Mouse (Mus musculus) embryo, embryonic 9.5 days (tissue): ENCODE results near the gene Tcl1b5.

ENCODE experiments used
- DNase-seq: peaks from one replicate; pipeline ENCODE4 v3.0.0-alpha.2; 2017; ENCODE audit errors: extremely low spot score

The Tcl1b5 gene

DNA sequence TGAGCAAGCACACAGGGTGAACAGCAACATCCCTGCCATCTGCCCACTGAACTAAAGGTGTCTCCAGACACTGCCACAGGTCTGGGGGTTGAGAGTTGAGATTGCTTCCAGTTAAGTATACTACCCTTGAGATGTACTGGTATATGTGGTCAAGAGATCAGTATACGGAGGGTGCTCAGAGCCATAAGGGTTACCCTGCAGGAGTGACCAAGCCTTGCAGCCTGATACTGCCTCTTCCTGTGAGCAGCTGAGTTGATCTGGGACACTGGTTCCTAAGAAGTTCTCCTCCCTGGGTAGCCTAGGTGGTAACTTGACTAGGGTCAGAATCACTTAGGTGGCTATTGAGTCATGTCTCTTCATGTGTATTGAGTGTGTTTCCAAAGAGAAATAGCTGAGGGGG lies 32.3 kb downstream of the Tcl1b5 start:
- DNase-seq: no peak

DNA sequence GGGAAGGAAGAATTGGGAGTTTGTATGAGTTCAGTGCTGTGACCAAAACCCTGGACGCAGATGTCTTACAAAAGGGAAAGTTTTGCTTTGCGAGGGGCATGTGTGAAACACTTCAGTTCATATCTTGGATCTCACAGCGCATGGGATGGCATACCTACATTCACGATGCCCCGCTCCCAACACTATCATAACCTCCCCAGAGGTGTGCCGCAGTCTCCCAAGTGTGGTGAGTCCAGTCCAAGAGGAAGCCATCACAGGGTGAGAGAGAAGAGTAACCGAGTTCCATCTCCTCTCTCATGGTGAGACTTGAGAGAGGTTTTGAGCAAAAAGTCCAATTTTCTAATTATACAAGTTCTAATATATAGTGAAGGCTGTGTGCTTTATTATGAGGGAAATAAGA lies 33.1 kb downstream of the Tcl1b5 start:
- no peak for DNase-seq

DNA sequence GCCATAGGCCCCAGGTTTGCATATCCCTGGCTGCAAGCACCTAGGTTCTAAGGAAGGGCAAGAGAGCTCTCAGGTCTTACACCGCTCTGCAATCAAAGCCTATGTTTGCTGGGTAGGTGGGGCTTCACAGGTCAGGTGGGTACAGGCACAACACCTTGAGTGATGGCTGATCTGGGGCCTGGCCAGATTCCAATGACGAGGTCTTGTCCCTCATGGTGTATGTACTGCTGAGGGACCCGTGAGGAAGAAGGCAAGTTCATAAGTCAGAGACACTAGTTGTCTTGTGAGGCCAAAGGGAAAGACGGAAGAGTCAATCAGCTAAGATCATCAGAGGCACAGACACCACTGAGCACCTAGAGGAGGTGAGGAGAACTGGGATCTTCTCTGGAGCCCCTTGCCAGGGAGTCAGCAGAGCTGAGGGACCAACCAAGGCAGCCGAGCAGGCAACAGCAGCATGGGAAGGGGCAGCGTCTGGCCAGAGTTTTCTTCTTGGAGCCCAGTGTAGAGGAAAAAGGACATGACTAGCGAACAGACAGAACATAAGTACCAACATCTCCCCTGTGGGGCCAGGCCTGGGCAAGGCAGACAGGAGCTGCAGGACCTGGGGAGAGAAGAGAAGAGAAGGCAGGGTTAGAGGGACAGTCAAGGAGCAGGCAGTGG lies 41.1 kb downstream of the Tcl1b5 start:
- DNase-seq: no peak

DNA sequence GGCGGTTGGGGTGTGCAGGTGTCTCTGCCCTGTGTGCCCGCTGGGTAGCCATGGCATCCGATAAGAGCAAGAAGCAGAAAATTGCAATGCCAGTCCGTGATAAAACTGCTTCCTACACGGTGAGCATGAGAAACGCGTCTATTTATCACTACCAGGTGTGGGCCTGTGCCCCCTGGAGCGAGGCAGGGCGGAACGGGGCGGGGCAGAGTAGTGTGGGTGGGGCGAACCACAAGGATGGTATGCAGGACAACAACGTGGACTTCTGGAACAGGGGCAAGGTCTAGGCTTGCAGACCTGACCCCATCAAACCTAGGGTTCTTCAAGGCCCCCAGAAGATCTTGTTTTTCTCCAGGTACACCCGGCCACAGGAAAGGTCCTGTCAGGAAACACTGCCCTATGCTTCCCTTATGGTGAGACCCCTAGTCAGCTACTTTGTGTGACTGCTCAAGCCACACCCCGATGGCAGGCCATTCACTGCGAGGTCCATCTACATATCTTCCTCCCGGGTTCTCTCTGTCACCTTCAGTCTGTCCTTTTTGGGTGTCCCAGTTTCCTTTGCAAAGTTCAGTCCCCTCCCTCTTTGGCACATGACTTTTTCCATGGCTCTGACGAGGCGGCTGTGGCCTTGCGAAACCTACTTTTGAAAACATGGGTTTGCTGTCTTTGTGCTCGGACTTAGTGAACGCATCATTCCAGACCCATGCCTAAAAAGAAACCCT lies 46.6 kb downstream of the Tcl1b5 start, which contains the start of gene Tcl1:
Tcl1 (minus strand) TSS at position 193 of the 719 bp plus-strand sequence.
- no peak for DNase-seq

DNA sequence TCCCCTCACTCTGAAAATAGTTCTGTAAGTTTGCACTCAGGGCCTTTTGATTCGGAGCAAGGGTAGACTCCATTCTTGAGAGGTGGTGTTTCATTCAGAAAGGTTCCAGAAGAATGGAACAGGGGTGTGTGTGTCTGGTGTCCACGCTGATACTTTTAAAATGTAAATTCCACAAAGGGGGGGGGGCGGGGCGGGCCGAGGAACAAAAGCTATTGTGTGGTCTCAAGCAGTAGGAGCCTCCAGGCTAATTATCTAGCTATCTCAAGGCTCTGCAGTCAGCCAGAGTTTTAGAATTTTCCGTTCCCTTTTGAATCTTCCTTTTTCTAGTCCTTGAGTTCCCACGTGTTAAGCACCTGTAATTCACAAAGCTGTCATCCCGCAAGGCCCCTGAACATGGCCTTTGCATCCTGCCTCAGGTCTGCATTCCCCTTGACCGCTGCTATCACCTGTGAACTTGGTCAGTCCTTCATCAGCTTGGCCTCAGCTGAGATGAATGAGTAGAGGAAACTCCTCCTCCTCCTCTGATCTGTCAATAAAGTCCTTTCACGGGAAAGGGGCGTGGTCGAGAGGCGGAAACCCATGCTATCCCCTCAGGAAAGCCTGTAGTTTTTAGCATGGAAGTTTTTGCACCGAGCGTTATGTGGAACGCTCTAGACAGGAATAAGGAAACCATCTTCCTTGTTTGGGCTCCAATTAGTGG lies 48.6 kb downstream of the Tcl1b5 start:
- DNase-seq: no peak
